Mouse (Mus musculus): ENCODE measurements around the gene Tgm2.
A peak's percentile ranks its signal among the peaks of the same experiment; 100 is the strongest.

GRCm38 (mm10) chr2:158141690-158142440 lies 4.4 kb downstream of the Tgm2 start:
- TF ChIP-seq CTCF (IDR thresholded peaks at IDR 0.05; ENCODE audit: low read depth, low read length): no peak
- no peak for TF ChIP-seq GATA1 (IDR thresholded peaks at IDR 0.05; ENCODE audit: borderline replicate concordance, low read length)
- TF ChIP-seq GATA2 (IDR thresholded peaks at IDR 0.05; ENCODE audit: borderline replicate concordance, low read depth, low read length): no peak
- no peak for TF ChIP-seq POLR2AphosphoS5 (IDR thresholded peaks at IDR 0.05; ENCODE audit: insufficient replicate concordance, low read depth, low read length)
- TF ChIP-seq TAL1 (conservative IDR thresholded peaks at IDR 0.05; ENCODE audit: low read depth, low read length): peak; percentile 97

Data from G1E (cell line).